Mouse (Mus musculus) ES-Bruce4 (cell line): ENCODE results near the gene Tmem54.

Experiments
- CTCF ChIP-seq: IDR thresholded peaks from one replicate; pipeline ENCODE4 v1.8.1; 2011; ENCODE audit warnings: low read depth, low read length
- EP300 ChIP-seq: IDR thresholded peaks from 2 replicates; pipeline ENCODE4 v1.6.1; 2011; ENCODE audit warnings: low read depth, low read length; ENCODE audit not compliant: insufficient read depth
- POLR2A ChIP-seq: IDR thresholded peaks from one replicate; pipeline ENCODE4 v1.8.1; 2011; ENCODE audit warnings: low read length; ENCODE audit not compliant: insufficient read depth

- TF ChIP-seq CTCF: no peak
- no peak for TF ChIP-seq POLR2A
- TF ChIP-seq EP300: no peak
Measured at GRCm38 (mm10) chr4:129147552-129148103, 42.3 kb downstream of the Tmem54 start.
